Mouse (Mus musculus) C2C12 (cell line): ENCODE results near the gene Afap1.

Source experiments
- CTCF ChIP-seq: IDR thresholded peaks from one replicate; pipeline ENCODE4 v1.5.1; 2011; ENCODE audit not compliant: control insufficient read depth, insufficient read depth, insufficient read length
- FOSL1 ChIP-seq: IDR thresholded peaks from one replicate; pipeline ENCODE4 v1.8.0; 2011; ENCODE audit warnings: mild to moderate bottlenecking, low read length; ENCODE audit not compliant: poor library complexity, insufficient read depth, severe bottlenecking
- MAX ChIP-seq: IDR thresholded peaks from one replicate; pipeline ENCODE4 v1.6.1; 2011; ENCODE audit warnings: mild to moderate bottlenecking, control low read depth
- MYOD1 ChIP-seq: IDR thresholded peaks from one replicate; pipeline ENCODE4 v1.6.1; 2011; ENCODE audit warnings: low read depth; ENCODE audit not compliant: control insufficient read depth, insufficient read length
- MYOG ChIP-seq: IDR thresholded peaks from one replicate; pipeline ENCODE4 v1.6.1; 2011; ENCODE audit not compliant: control insufficient read depth, insufficient read length; ENCODE audit errors: extremely low read depth
- USF1 ChIP-seq: IDR thresholded peaks from one replicate; pipeline ENCODE4 v1.6.1; 2011; ENCODE audit warnings: low read depth, mild to moderate bottlenecking, control low read depth, moderate library complexity

DNA sequence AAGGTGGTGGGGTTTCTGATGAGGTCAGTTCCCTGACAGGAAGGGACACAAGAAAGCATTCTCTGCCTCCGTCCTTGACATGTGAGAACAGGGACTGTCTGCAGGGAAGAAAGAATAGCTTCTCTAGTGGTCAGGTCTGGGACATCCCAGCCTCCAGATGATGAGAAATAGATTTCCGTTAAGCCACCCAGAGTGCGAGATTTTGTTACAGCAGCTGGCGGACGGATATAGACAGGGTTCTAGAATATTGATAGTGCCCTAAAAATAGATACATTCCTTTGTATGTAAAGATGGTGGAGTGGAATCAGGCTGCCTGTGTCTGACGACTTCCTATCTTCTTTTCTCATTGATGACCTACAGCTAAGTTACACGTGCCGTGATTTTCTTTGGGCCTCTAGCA lies 10.3 kb downstream of the Afap1 start:
- TF ChIP-seq MYOG (no peak), CTCF (no peak), USF1 (no peak), FOSL1 (no peak), MAX (no peak), MYOD1 (no peak)
